Mouse (Mus musculus) kidney, postnatal 36 days (tissue): ENCODE measurements at regions not wholly inside any gene's neighbourhood (a gene's known extent, or its start where the extent isn't known, plus 50 kb on each side); places are given as distances from the start of the nearest gene placed in this dataset.
"Not testable (repeated sequence)": the region's sequence is repeated elsewhere in the genome, so short reads cannot be mapped to it uniquely, and the experiment has no call there.

Experiments used
- DNase-seq, 2 experiments: peaks; one replicate each; pipeline ENCODE4 v3.0.0; 2021 to 2022; ENCODE audit warnings: mixed read lengths in 2 of 2

GRCm38 (mm10) chr13:50092537-50092936, 157.6 kb downstream of the Gm906 start:
- no peak for DNase-seq

GRCm38 (mm10) chr13:50064841-50065240, 185.3 kb downstream of the Gm906 start:
- DNase-seq, result no peak

DNA sequence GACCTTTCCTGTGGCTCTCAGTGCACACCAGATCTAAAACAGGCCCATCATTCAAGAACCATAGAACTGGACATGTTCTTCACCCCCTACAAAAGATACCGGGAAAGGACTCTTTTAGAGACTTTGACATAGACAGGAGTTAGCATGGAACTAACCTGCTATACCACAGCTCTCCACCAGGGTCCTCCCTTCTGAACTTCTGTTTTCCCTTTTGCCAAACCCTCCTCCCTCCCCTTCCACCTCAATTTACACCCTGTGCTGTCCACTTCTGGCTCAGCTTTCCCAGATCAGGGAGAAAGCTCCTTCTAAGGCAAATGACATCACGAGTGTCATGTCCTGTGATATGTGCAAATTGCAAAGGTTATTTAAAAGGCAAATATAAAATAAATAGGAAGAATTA, 185.7 kb downstream of the Gm906 start:
- not testable (repeated sequence) for DNase-seq

- DNase-seq, result not testable (repeated sequence)
Observed at GRCm38 (mm10) chr13:50059676-50060075, 190.4 kb downstream of the Gm906 start.

DNA sequence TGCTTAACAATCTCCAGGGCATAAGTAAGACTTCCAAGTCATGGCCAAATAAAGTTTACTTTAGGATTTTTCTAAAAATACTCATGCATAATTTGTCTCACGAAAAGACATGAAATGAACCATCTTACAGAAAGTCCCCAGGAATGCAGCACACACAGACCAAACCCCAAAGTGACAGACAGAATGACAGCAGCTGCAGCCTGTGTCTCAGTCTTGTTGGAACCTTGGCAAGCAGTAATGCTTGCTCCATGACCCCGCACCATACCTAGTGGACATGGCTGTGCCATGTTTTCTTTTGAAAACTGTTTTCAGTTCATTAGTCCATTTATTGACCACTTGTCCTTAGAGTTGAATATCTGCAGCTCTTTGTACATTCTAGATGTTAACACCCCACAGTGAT, 191.1 kb downstream of the Gm906 start:
- DNase-seq, result not testable (repeated sequence)

DNA sequence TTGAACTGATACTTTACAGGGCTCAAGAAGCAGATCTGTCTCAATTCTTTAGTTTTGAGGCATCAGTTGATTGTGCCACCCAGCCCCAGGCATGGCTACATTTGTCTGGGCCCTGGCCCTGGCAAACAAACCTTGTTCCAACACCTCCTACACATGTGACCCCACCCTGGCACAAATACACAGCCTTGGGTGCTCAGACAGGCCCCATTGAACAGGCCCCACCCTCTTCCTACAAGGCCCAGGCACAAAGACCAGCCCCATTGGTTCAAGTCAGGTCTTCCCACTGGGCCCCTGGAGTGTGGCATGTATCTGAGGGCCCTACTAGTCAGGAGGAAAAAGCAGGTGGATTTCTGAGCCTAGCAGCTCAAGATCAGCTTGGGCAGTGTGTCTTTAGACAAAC, 198.4 kb downstream of the Gm906 start:
- not testable (repeated sequence) for DNase-seq

- not testable (repeated sequence) for DNase-seq
Observed at GRCm38 (mm10) chr13:50051110-50051509, 199.0 kb downstream of the Gm906 start.

DNA sequence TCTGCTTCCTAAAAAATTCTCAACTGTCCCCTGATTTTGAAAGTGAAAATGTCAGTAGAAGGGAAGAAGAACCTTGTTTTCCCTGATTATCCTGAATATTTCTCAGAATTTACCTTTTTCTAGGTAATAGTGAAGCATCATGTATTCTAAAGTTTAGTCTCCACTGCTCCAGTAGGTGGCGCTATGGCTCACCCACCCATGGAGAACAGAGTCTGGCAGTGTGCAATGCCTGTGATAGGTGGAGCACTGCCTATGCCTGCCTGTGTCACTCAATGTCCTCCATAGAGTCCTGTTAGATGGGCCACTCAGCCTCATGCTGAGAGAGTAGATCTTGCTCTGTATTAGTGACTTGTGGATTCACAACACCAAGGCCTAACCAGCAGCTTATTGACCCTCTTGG, 218.4 kb downstream of the Gm906 start:
- DNase-seq, result peak; percentile 6 to 53

DNA sequence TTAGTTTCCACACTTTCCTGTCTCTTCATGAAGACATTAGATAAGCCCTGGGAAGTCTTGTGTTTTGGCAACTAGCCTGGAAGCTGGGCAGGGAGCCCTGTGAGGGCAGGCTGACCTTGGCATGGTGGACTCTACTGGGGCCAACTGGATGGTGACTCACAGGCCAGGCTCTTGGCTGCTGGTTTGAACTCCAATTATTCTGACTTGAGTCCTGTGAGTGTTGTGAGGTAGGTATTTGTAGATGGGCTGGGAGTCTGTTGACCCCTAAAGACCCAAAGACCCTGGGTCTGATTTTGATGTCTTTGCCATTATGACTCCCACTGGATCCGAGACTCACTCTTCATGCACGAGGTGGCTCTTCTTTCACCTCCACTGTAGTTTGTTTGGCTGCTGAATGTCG, 208.9 kb upstream of the Gm30302 start:
- DNase-seq, result not testable (repeated sequence)

GRCm38 (mm10) chr13:49966072-49966471, 167.3 kb upstream of the Gm30302 start:
- DNase-seq, result not testable (repeated sequence)

DNA sequence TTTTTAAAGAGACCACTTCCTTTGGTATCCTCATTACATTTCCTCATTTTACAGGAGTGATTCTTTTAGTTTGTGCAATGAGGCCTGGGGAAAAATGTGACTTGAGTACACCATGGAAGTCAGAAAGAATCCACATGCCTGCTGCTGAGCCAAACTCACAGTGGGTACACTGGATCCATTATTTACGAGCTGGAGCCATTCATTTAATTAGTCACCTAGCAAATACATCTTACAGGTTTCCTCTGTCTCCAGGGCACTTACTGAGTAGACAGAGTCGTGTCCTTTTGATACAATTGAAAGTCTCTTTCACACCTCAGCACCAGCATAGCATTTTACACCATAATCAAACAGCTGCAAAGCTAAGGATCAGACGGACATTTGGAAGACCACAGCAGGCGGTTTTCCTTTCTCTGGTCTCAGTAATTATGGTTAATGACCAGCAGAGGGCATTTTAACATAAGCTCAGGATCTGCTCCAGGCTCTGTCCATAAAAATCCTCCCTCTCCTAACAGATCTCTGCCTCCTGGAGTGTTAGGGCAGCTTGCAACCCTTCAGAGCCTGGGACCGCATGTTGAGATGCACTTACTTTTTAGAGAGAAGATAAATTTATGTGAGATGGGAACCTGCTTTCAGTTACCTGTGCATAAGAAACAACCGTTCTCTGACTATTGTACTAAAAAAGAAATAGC, 159.3 kb upstream of the Gm30302 start:
- DNase-seq, result peak in 1 of 2 experiments; percentile 6

DNA sequence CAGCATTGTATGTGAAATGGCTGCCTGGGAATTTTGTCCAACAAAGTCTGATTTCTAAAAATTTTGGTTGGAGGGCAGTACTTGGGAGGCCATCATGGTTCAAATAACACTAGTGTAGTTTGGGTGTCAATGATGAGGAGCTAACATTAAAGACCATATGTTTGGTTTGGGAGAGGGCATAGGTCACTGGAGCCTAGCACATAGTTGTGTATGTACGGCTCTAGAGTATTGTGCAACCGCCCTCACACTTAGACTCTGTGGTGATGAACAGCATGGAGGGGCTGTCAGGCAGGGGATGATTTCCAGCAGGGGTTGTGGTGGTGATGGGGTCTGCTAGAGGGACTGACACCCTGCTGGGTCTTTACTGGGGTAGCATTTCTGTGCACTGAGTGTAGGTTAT, 117.0 kb upstream of the Gm30302 start:
- no peak for DNase-seq
